In genomic region chr1:91251148-91251650, GRCm38 (mm10) we compare ENCODE assay signal across 9 mouse cellular contexts. TPM values are rescaled to one million over a fixed set of nuclear protein-coding genes. Genes with fewer than 3 reads are reported as not detected.
DNase-seq lines count a peak whose midpoint lies in the region; ATAC-seq and TF ChIP-seq lines count a peak whose summit lies in the region.
"Had no signal": no experiment of that assay in that cellular context is flagged by ENCODE, and none has a peak within 500 bp of the region (broad histone marks: within the 10 kb centered on the region; RNA-seq: fewer than 3 reads in every experiment).

No protein-coding gene starts in this region.

- TF ChIP-seq CTCF in ES-Bruce4 (IDR thresholded peaks at IDR 0.05; ENCODE audit: low read depth, low read length) = no peak

- no peaks in the 10 kb centered on the region for H3K27me3 ChIP-seq in ES-Bruce4 (ENCODE audit: control insufficient read depth, insufficient read depth, low read length, poor library complexity, severe bottlenecking)
- no peaks in the 10 kb centered on the region for H3K27me3 ChIP-seq in forebrain, embryonic 15.5 days
- no peaks in the 10 kb centered on the region for H3K27me3 ChIP-seq in limb, embryonic 10.5 days (ENCODE audit: low read depth, poor library complexity, severe bottlenecking)
- H3K27me3 ChIP-seq: Patski had no signal

- no peaks in the 10 kb centered on the region for H3K9me3 ChIP-seq in ES-Bruce4 (replicated peaks; ENCODE audit: control insufficient read depth, insufficient read depth, low read length, poor library complexity, severe bottlenecking)
- H3K9me3 ChIP-seq in forebrain, embryonic 15.5 days = no peaks in the 10 kb centered on the region
- no peaks in the 10 kb centered on the region for H3K9me3 ChIP-seq in limb, embryonic 10.5 days (replicated peaks)

- no peak for ATAC-seq in forebrain, embryonic 15.5 days (replicated peaks)
- peak; percentile 62 for ATAC-seq in monocyte, adult 5-6 weeks (replicated peaks; ENCODE audit: insufficient number of reproducible peaks, low FRiP score, low TSS enrichment, poor library complexity, severe bottlenecking)

- no peak overlapping the region for H3K27ac ChIP-seq in ES-Bruce4 (ENCODE audit: insufficient read depth, low read length)
- H3K27ac ChIP-seq in forebrain, embryonic 15.5 days (replicated peaks) = no peak overlapping the region
- peak overlapping the region; percentile 92; the same call in 1 of the 2 replicates for H3K27ac ChIP-seq in limb, embryonic 10.5 days

- H3K4me1 ChIP-seq in ES-Bruce4 (ENCODE audit: control insufficient read depth, insufficient read depth, low read length) = no peaks in the 10 kb centered on the region
- H3K4me1 ChIP-seq in forebrain, embryonic 15.5 days = peaks cover 27% of the 10 kb centered on the region
- peaks cover 23% of the 10 kb centered on the region for H3K4me1 ChIP-seq in limb, embryonic 10.5 days

- intact Hi-C loops in left cerebral cortex, postnatal 10 days (cut with DNase I) = no loop called here

- H3K4me2 ChIP-seq in forebrain, embryonic 15.5 days (replicated peaks) = peak overlapping the region; percentile 86

- H3K9ac ChIP-seq in ES-Bruce4 (ENCODE audit: low read depth, poor library complexity, severe bottlenecking) = peak overlapping the region; percentile 88
- H3K9ac ChIP-seq in forebrain, embryonic 15.5 days (replicated peaks) = peak overlapping the region; percentile 96

- TF ChIP-seq EP300 in ES-Bruce4 (IDR thresholded peaks at IDR 0.05; ENCODE audit: insufficient read depth, low read depth, low read length) = no peak

- DNase-seq in cerebellum, adult 9-10 months = peak; percentile 21
- no peak for DNase-seq in cerebellum, postnatal 4 days (ENCODE audit: low spot score in 2 of 2)
- no peak for DNase-seq in limb, embryonic 10.5 days (ENCODE audit: low spot score)
- DNase-seq in left cerebral cortex, postnatal 10 days (ENCODE audit: extremely low spot score in 1 of 2, low spot score in 2 of 2) = no peak
- no peak for DNase-seq in right cerebral cortex, adult 18-20 months

- TF ChIP-seq POLR2A in ES-Bruce4 (IDR thresholded peaks at IDR 0.05; ENCODE audit: insufficient read depth, low read length) = no peak

- 0 out of 2 replicates have a peak, but pooled peaks cover 2% of the 10 kb centered on the region for H3K36me3 ChIP-seq in ES-Bruce4 (ENCODE audit: control insufficient read depth, insufficient read depth, low read length, poor library complexity, severe bottlenecking)
- 0 out of 2 replicates have a peak, but pooled peaks cover 3% of the 10 kb centered on the region for H3K36me3 ChIP-seq in forebrain, embryonic 15.5 days
- peaks cover 11% of the 10 kb centered on the region for H3K36me3 ChIP-seq in limb, embryonic 10.5 days

- H3K4me3 ChIP-seq in ES-Bruce4 (ENCODE audit: low read depth, low read length) = peak overlapping the region; percentile 78
- peak overlapping the region; percentile 93 for H3K4me3 ChIP-seq in forebrain, embryonic 15.5 days
- peak overlapping the region; percentile 89 for H3K4me3 ChIP-seq in limb, embryonic 10.5 days

- WGBS in forebrain, embryonic 15.5 days = 57% methylated on average over 5 of the region's 5 CpGs
- 60% methylated on average over 5 of the region's 5 CpGs for WGBS in limb, embryonic 10.5 days

RNA-seq across cellular contexts. Expression of gene Ube2f, which starts 1.1 kb away (rescaled TPM):
- 61.7 and 70.9 TPM in 2 replicates for polyA plus RNA-seq in ES-Bruce4 (2011; ENCODE audit: insufficient read depth, insufficient read length, low read depth, missing spikeins)
- polyA plus RNA-seq in forebrain, embryonic 15.5 days (2015; fragmentation: Nextera tagmentation; extraction: Ambion mirVana) = 68.7 and 70.3 TPM in 2 replicates
- polyA plus RNA-seq in limb, embryonic 10.5 days (2016; fragmentation: Nextera tagmentation; extraction: Ambion mirVana) = 84.5 and 96.4 TPM in 2 replicates
- 75.0 to 85.6 TPM (median 83.2 TPM) in 3 replicates for total RNA-seq in monocyte, adult 5-6 weeks (2017)
- 10 to 100 TPM; 47.5 to 50.0 TPM for total RNA-seq in left cerebral cortex, postnatal 10 days (2021)

RNA-seq across cellular contexts. Expression of gene Scly, which starts 46.9 kb away (rescaled TPM):
- 18.5 and 19.2 TPM in 2 replicates for polyA plus RNA-seq in ES-Bruce4 (2011; ENCODE audit: insufficient read depth, insufficient read length, low read depth, missing spikeins)
- polyA plus RNA-seq in forebrain, embryonic 15.5 days (2015; fragmentation: Nextera tagmentation; extraction: Ambion mirVana) = 7.9 and 9.1 TPM in 2 replicates
- polyA plus RNA-seq in limb, embryonic 10.5 days (2016; fragmentation: Nextera tagmentation; extraction: Ambion mirVana) = 13.4 and 14.1 TPM in 2 replicates
- total RNA-seq in monocyte, adult 5-6 weeks (2017) = 18.4 to 25.4 TPM (median 25.1 TPM) in 3 replicates
- 10 to 100 TPM; 10.4 to 10.5 TPM for total RNA-seq in left cerebral cortex, postnatal 10 days (2021)
